Mouse (Mus musculus): Measurements from ENCODE around the gene Spcs2. TPM values are rescaled to one million over a fixed set of nuclear protein-coding genes. Genes with fewer than 3 reads are reported as not detected.
"Not testable (repeated sequence)": the region's sequence is repeated elsewhere in the genome, so short reads cannot be mapped to it uniquely, and the experiment has no call there.

Gene Spcs2
- polyA plus RNA-seq, 1 experiment from 2014 or later, result 352 TPM

GRCm38 (mm10) chr7:99807043-99807442, 56.2 kb downstream of the Spcs2 start:
- 87% methylated on average over 7 of the region's 7 CpGs for WGBS

GRCm38 (mm10) chr7:99805340-99805739, 57.9 kb downstream of the Spcs2 start:
- no peaks in the 10 kb centered on the region for H3K27me3 ChIP-seq (ENCODE audit: insufficient read depth, poor library complexity, severe bottlenecking)
- 97% methylated on average over 1 of the region's 1 CpGs for WGBS
- no peak for DNase-seq (ENCODE audit: low spot score)

More at GRCm38 (mm10) chr7:99807043-99807442, 56.2 kb downstream of the Spcs2 start:
- DNase-seq (ENCODE audit: low spot score); H3K27me3 ChIP-seq (ENCODE audit: insufficient read depth, poor library complexity, severe bottlenecking); H3K36me3 ChIP-seq; H3K4me3 ChIP-seq; H3K4me1 ChIP-seq (replicated peaks); H3K27ac ChIP-seq; H3K9me3 ChIP-seq: not testable (repeated sequence)

GRCm38 (mm10) chr7:99804033-99804432, 59.2 kb downstream of the Spcs2 start:
- DNase-seq (ENCODE audit: low spot score); H3K27ac ChIP-seq; H3K36me3 ChIP-seq; H3K4me1 ChIP-seq (replicated peaks); H3K4me3 ChIP-seq; H3K27me3 ChIP-seq (ENCODE audit: insufficient read depth, poor library complexity, severe bottlenecking); H3K9me3 ChIP-seq: not testable (repeated sequence)
- 87% methylated on average over 3 of the region's 3 CpGs for WGBS

More at GRCm38 (mm10) chr7:99805340-99805739, 57.9 kb downstream of the Spcs2 start:
- H3K4me1 ChIP-seq (replicated peaks), result no peaks in the 10 kb centered on the region
- H3K4me3 ChIP-seq, result no peak overlapping the region
- H3K36me3 ChIP-seq, result no peaks in the 10 kb centered on the region
- H3K9me3 ChIP-seq, result no peaks in the 10 kb centered on the region
- no peak overlapping the region for H3K27ac ChIP-seq

GRCm38 (mm10) chr7:99803535-99803934, 59.7 kb downstream of the Spcs2 start:
- Histone ChIP-seq H3K27me3 (ENCODE audit: insufficient read depth, poor library complexity, severe bottlenecking) (no peaks in the 10 kb centered on the region), H3K4me1 (replicated peaks) (no peaks in the 10 kb centered on the region), H3K36me3 (no peaks in the 10 kb centered on the region), H3K9me3 (no peaks in the 10 kb centered on the region), H3K4me3 (no peak overlapping the region), H3K27ac (no peak overlapping the region)
- DNase-seq (ENCODE audit: low spot score), result no peak
- 78% methylated on average over 8 of the region's 8 CpGs for WGBS

GRCm38 (mm10) chr7:99799118-99799517, 64.1 kb downstream of the Spcs2 start:
- Histone ChIP-seq H3K9me3 (no peaks in the 10 kb centered on the region), H3K27ac (no peak overlapping the region), H3K27me3 (ENCODE audit: insufficient read depth, poor library complexity, severe bottlenecking) (peaks cover 30% of the 10 kb centered on the region), H3K4me3 (no peak overlapping the region), H3K36me3 (no peaks in the 10 kb centered on the region), H3K4me1 (replicated peaks) (peaks cover 19% of the 10 kb centered on the region)
- no peak for DNase-seq (ENCODE audit: low spot score)
- 81% methylated on average over 7 of the region's 7 CpGs for WGBS

GRCm38 (mm10) chr7:99797911-99798647, 65.2 kb downstream of the Spcs2 start:
- no peak overlapping the region for H3K4me3 ChIP-seq
- H3K9me3 ChIP-seq, result no peaks in the 10 kb centered on the region
- WGBS, result 33% methylated on average over 6 of the region's 6 CpGs
- no peaks in the 10 kb centered on the region for H3K36me3 ChIP-seq
- H3K27me3 ChIP-seq (ENCODE audit: insufficient read depth, poor library complexity, severe bottlenecking), result peaks cover 34% of the 10 kb centered on the region
- H3K4me1 ChIP-seq (replicated peaks), result peaks cover 20% of the 10 kb centered on the region
- H3K27ac ChIP-seq, result no peak overlapping the region
- peak; percentile 30 for DNase-seq (ENCODE audit: low spot score)

GRCm38 (mm10) chr7:99797261-99797660, 66.0 kb downstream of the Spcs2 start:
- no peak for DNase-seq (ENCODE audit: low spot score)
- H3K4me3 ChIP-seq, result no peak overlapping the region
- no peak overlapping the region for H3K27ac ChIP-seq
- peaks cover 20% of the 10 kb centered on the region for H3K4me1 ChIP-seq (replicated peaks)
- H3K9me3 ChIP-seq, result no peaks in the 10 kb centered on the region
- H3K27me3 ChIP-seq (ENCODE audit: insufficient read depth, poor library complexity, severe bottlenecking), result peaks cover 34% of the 10 kb centered on the region
- H3K36me3 ChIP-seq, result no peaks in the 10 kb centered on the region
- WGBS, result 81% methylated on average over 3 of the region's 3 CpGs

- no peak for DNase-seq (ENCODE audit: low spot score)
- peaks cover 34% of the 10 kb centered on the region for H3K27me3 ChIP-seq (ENCODE audit: insufficient read depth, poor library complexity, severe bottlenecking)
- H3K9me3 ChIP-seq, result no peaks in the 10 kb centered on the region
- H3K4me3 ChIP-seq, result no peak overlapping the region
- H3K27ac ChIP-seq, result peak overlapping the region; percentile 8; the same call in 1 of the 2 replicates
- H3K4me1 ChIP-seq (replicated peaks), result peaks cover 20% of the 10 kb centered on the region
- WGBS, result 68% methylated on average over 3 of the region's 3 CpGs
- H3K36me3 ChIP-seq, result no peaks in the 10 kb centered on the region
Measured at GRCm38 (mm10) chr7:99796471-99796870, 66.8 kb downstream of the Spcs2 start.

GRCm38 (mm10) chr7:99795192-99795981, 67.9 kb downstream of the Spcs2 start:
- DNase-seq (ENCODE audit: low spot score), result peak; percentile 34
- Histone ChIP-seq H3K27ac (peak overlapping the region; percentile 59), H3K9me3 (no peaks in the 10 kb centered on the region), H3K4me3 (peak overlapping the region; percentile 42), H3K27me3 (ENCODE audit: insufficient read depth, poor library complexity, severe bottlenecking) (peaks cover 34% of the 10 kb centered on the region), H3K4me1 (replicated peaks) (peaks cover 20% of the 10 kb centered on the region), H3K36me3 (no peaks in the 10 kb centered on the region)
- WGBS, result 16% methylated on average over 17 of the region's 17 CpGs

- 65% methylated on average over 2 of the region's 2 CpGs for WGBS
Measured at GRCm38 (mm10) chr7:99794096-99794495, 69.2 kb downstream of the Spcs2 start.

GRCm38 (mm10) chr7:99790816-99791215, 72.4 kb downstream of the Spcs2 start:
- no peaks in the 10 kb centered on the region for H3K9me3 ChIP-seq
- peaks cover 15% of the 10 kb centered on the region; the same call in 1 of the 2 replicates for H3K27me3 ChIP-seq (ENCODE audit: insufficient read depth, poor library complexity, severe bottlenecking)
- H3K27ac ChIP-seq, result 0 out of 2 replicates have a peak overlapping the region, but pooled peaks have one; percentile 29
- H3K4me1 ChIP-seq (replicated peaks), result peaks cover 34% of the 10 kb centered on the region
- 81% methylated on average over 10 of the region's 10 CpGs for WGBS
- H3K4me3 ChIP-seq, result no peak overlapping the region
- H3K36me3 ChIP-seq, result no peaks in the 10 kb centered on the region
- DNase-seq (ENCODE audit: low spot score), result no peak

More at GRCm38 (mm10) chr7:99794096-99794495, 69.2 kb downstream of the Spcs2 start:
- no peaks in the 10 kb centered on the region for H3K9me3 ChIP-seq
- H3K4me1 ChIP-seq (replicated peaks), result peaks cover 20% of the 10 kb centered on the region
- no peak overlapping the region for H3K27ac ChIP-seq
- H3K27me3 ChIP-seq (ENCODE audit: insufficient read depth, poor library complexity, severe bottlenecking), result peaks cover 34% of the 10 kb centered on the region
- H3K4me3 ChIP-seq, result no peak overlapping the region
- H3K36me3 ChIP-seq, result no peaks in the 10 kb centered on the region
- DNase-seq (ENCODE audit: low spot score), result no peak

GRCm38 (mm10) chr7:99788563-99788962, 74.7 kb downstream of the Spcs2 start:
- WGBS, result 55% methylated on average over 5 of the region's 5 CpGs
- Histone ChIP-seq H3K4me3 (no peak overlapping the region), H3K27ac (peak overlapping the region; percentile 64; the same call in 1 of the 2 replicates), H3K9me3 (no peaks in the 10 kb centered on the region), H3K27me3 (ENCODE audit: insufficient read depth, poor library complexity, severe bottlenecking) (no peaks in the 10 kb centered on the region), H3K4me1 (replicated peaks) (peaks cover 20% of the 10 kb centered on the region), H3K36me3 (no peaks in the 10 kb centered on the region)
- DNase-seq (ENCODE audit: low spot score), result no peak

- no peaks in the 10 kb centered on the region for H3K9me3 ChIP-seq
- 49% methylated on average over 2 of the region's 2 CpGs for WGBS
- no peak overlapping the region for H3K4me3 ChIP-seq
- H3K27ac ChIP-seq, result peak overlapping the region; percentile 64
- H3K36me3 ChIP-seq, result no peaks in the 10 kb centered on the region
- peaks cover 20% of the 10 kb centered on the region for H3K4me1 ChIP-seq (replicated peaks)
- no peak for DNase-seq (ENCODE audit: low spot score)
- no peaks in the 10 kb centered on the region for H3K27me3 ChIP-seq (ENCODE audit: insufficient read depth, poor library complexity, severe bottlenecking)
Measured at GRCm38 (mm10) chr7:99787935-99788334, 75.3 kb downstream of the Spcs2 start.

All from hindbrain, embryonic 10.5 days (tissue).